Mouse (Mus musculus) midbrain, embryonic 16.5 days (tissue): Measurements from ENCODE around the gene Bicral. TPM values are rescaled to one million over a fixed set of nuclear protein-coding genes. Genes with fewer than 3 reads are reported as not detected.

Experiments
- ATAC-seq: fragments of 200-750 bp; cut with Nextera tagmentation; 2 replicates; pipeline ENCODE4 v1.8.0; 2017; ENCODE audit warnings: moderate TSS enrichment
- H3K27ac ChIP-seq: fragments of 300-500 bp; sonication (generic); 2 replicates; pipeline ENCODE4 v1.5.1; 2014; ENCODE audit warnings: mild to moderate bottlenecking, low read length, mixed read lengths
- H3K27me3 ChIP-seq: fragments of 300-500 bp; sonication (generic); 2 replicates; pipeline ENCODE4 v1.6.1; 2014; ENCODE audit warnings: low read depth, low read length, mixed read lengths; ENCODE audit not compliant: control insufficient read depth, insufficient read depth
- H3K36me3 ChIP-seq: fragments of 300-500 bp; sonication (generic); 2 replicates; pipeline ENCODE4 v1.6.1; 2014; ENCODE audit warnings: mild to moderate bottlenecking, low read length, moderate library complexity, mixed read lengths; ENCODE audit not compliant: control insufficient read depth, insufficient read depth
- H3K4me1 ChIP-seq: fragments of 300-500 bp; sonication (generic); 2 replicates; pipeline ENCODE4 v1.6.1; 2014; ENCODE audit warnings: mild to moderate bottlenecking, low read length, mixed read lengths; ENCODE audit not compliant: control insufficient read depth, insufficient read depth
- H3K4me2 ChIP-seq: fragments of 300-500 bp; sonication (generic); 2 replicates; pipeline ENCODE4 v1.6.1; 2014; ENCODE audit warnings: mild to moderate bottlenecking, low read length, mixed read lengths
- H3K4me3 ChIP-seq: fragments of 300-500 bp; sonication (generic); 2 replicates; pipeline ENCODE4 v1.5.1; 2014; ENCODE audit warnings: low read depth, mild to moderate bottlenecking, low read length, moderate library complexity, mixed read lengths
- H3K9ac ChIP-seq: fragments of 300-500 bp; sonication (generic); 2 replicates; pipeline ENCODE4 v1.6.1; 2014; ENCODE audit warnings: low read depth, low read length, mixed read lengths
- H3K9me3 ChIP-seq: fragments of 300-500 bp; sonication (generic); replicated peaks from 2 replicates; pipeline ENCODE4 v1.6.1; 2014; ENCODE audit warnings: mild to moderate bottlenecking, low read length, mixed read lengths; ENCODE audit not compliant: control insufficient read depth, poor library complexity, severe bottlenecking
- WGBS: fragments of 180-500 bp; shearing (Covaris S2); extraction: QIAGEN DNeasy Blood & Tissue Kit; methylation state at CpG from one replicate; pipeline ENCODE4 v1.1.7; 2014; 5-methylcytosine and 5-hydroxymethylcytosine counted together
- polyA plus RNA-seq: library from polyadenylated mRNA; unstranded; fragments of >200 nt; fragmentation: Nextera tagmentation; extraction: Ambion mirVana; gene quantifications from 2 replicates; pipeline ENCODE4 v1.2.1, GENCODE M21; 2015

Gene Bicral
- polyA plus RNA-seq, 1 experiment from 2014 or later, result 9.5 TPM

GRCm38 (mm10) chr17:46823091-46823490 lies 35.2 kb downstream of the Bicral start:
- no peak for ATAC-seq
- peaks cover 53% of the 10 kb centered on the region for H3K36me3 ChIP-seq
- WGBS, result 93% methylated on average over 8 of the region's 8 CpGs

GRCm38 (mm10) chr17:46820628-46821027 lies 37.7 kb downstream of the Bicral start:
- peaks cover 46% of the 10 kb centered on the region for H3K36me3 ChIP-seq
- no peak for ATAC-seq
- H3K9ac ChIP-seq, result no peak overlapping the region
- H3K4me2 ChIP-seq, result no peak overlapping the region
- H3K9me3 ChIP-seq, result no peaks in the 10 kb centered on the region
- no peaks in the 10 kb centered on the region for H3K4me1 ChIP-seq
- 95% methylated on average over 7 of the region's 7 CpGs for WGBS
- no peak overlapping the region for H3K27ac ChIP-seq
- H3K27me3 ChIP-seq, result no peaks in the 10 kb centered on the region
- H3K4me3 ChIP-seq, result no peak overlapping the region

More at GRCm38 (mm10) chr17:46823091-46823490, 35.2 kb downstream of the Bicral start:
- Histone ChIP-seq H3K4me2 (no peak overlapping the region), H3K9me3 (no peaks in the 10 kb centered on the region), H3K4me3 (no peak overlapping the region), H3K4me1 (no peaks in the 10 kb centered on the region), H3K27me3 (no peaks in the 10 kb centered on the region), H3K27ac (no peak overlapping the region), H3K9ac (no peak overlapping the region)

- Histone ChIP-seq H3K4me1 (no peaks in the 10 kb centered on the region), H3K27ac (no peak overlapping the region), H3K27me3 (no peaks in the 10 kb centered on the region), H3K9me3 (no peaks in the 10 kb centered on the region), H3K4me2 (no peak overlapping the region), H3K4me3 (no peak overlapping the region), H3K36me3 (peaks cover 28% of the 10 kb centered on the region), H3K9ac (no peak overlapping the region)
- 91% methylated on average over 12 of the region's 12 CpGs for WGBS
- ATAC-seq, result no peak
Observed at GRCm38 (mm10) chr17:46817734-46818158, 40.5 kb downstream of the Bicral start.

- WGBS, result 61% methylated on average over 13 of the region's 13 CpGs
- H3K36me3 ChIP-seq, result peaks cover 27% of the 10 kb centered on the region
Observed at GRCm38 (mm10) chr17:46816306-46816705, 42.0 kb downstream of the Bicral start.

GRCm38 (mm10) chr17:46814497-46814896 lies 43.8 kb downstream of the Bicral start:
- H3K9me3 ChIP-seq, result no peaks in the 10 kb centered on the region
- H3K4me1 ChIP-seq, result no peaks in the 10 kb centered on the region
- H3K27ac ChIP-seq, result no peak overlapping the region
- peaks cover 26% of the 10 kb centered on the region for H3K36me3 ChIP-seq
- H3K27me3 ChIP-seq, result no peaks in the 10 kb centered on the region
- no peak overlapping the region for H3K4me3 ChIP-seq
- no peak for ATAC-seq
- no peak overlapping the region for H3K9ac ChIP-seq
- H3K4me2 ChIP-seq, result no peak overlapping the region
- 94% methylated on average over 6 of the region's 6 CpGs for WGBS

More at GRCm38 (mm10) chr17:46816306-46816705, 42.0 kb downstream of the Bicral start:
- Histone ChIP-seq H3K27me3 (no peaks in the 10 kb centered on the region), H3K27ac (no peak overlapping the region), H3K4me1 (no peaks in the 10 kb centered on the region), H3K9me3 (no peaks in the 10 kb centered on the region), H3K4me2 (no peak overlapping the region), H3K4me3 (no peak overlapping the region), H3K9ac (no peak overlapping the region)
- ATAC-seq, result no peak

GRCm38 (mm10) chr17:46813637-46814036 lies 44.6 kb downstream of the Bicral start:
- H3K4me3 ChIP-seq, result no peak overlapping the region
- WGBS, result 84% methylated on average over 8 of the region's 8 CpGs

GRCm38 (mm10) chr17:46812442-46812841 lies 45.8 kb downstream of the Bicral start:
- H3K9ac ChIP-seq, result no peak overlapping the region
- H3K36me3 ChIP-seq, result peaks cover 34% of the 10 kb centered on the region
- no peak overlapping the region for H3K4me2 ChIP-seq
- no peak for ATAC-seq
- H3K4me3 ChIP-seq, result no peak overlapping the region
- no peaks in the 10 kb centered on the region for H3K4me1 ChIP-seq
- H3K9me3 ChIP-seq, result no peaks in the 10 kb centered on the region
- H3K27ac ChIP-seq, result no peak overlapping the region
- no peaks in the 10 kb centered on the region for H3K27me3 ChIP-seq
- 96% methylated on average over 1 of the region's 1 CpGs for WGBS

More at GRCm38 (mm10) chr17:46813637-46814036, 44.6 kb downstream of the Bicral start:
- no peak overlapping the region for H3K9ac ChIP-seq
- H3K27me3 ChIP-seq, result no peaks in the 10 kb centered on the region
- ATAC-seq, result no peak
- H3K36me3 ChIP-seq, result peaks cover 27% of the 10 kb centered on the region
- no peak overlapping the region for H3K4me2 ChIP-seq
- H3K4me1 ChIP-seq, result no peaks in the 10 kb centered on the region
- no peaks in the 10 kb centered on the region for H3K9me3 ChIP-seq
- no peak overlapping the region for H3K27ac ChIP-seq

GRCm38 (mm10) chr17:46810672-46811071 lies 47.6 kb downstream of the Bicral start:
- WGBS, result 82% methylated on average over 3 of the region's 3 CpGs
- ATAC-seq, result no peak
- no peaks in the 10 kb centered on the region for H3K27me3 ChIP-seq
- peaks cover 44% of the 10 kb centered on the region for H3K36me3 ChIP-seq
- no peaks in the 10 kb centered on the region for H3K9me3 ChIP-seq
- no peak overlapping the region for H3K27ac ChIP-seq
- no peak overlapping the region for H3K4me2 ChIP-seq
- no peak overlapping the region for H3K4me3 ChIP-seq
- H3K9ac ChIP-seq, result no peak overlapping the region
- no peaks in the 10 kb centered on the region for H3K4me1 ChIP-seq

GRCm38 (mm10) chr17:46809131-46809830 lies 49.0 kb downstream of the Bicral start:
- H3K27me3 ChIP-seq, result no peaks in the 10 kb centered on the region
- no peak overlapping the region for H3K9ac ChIP-seq
- no peak for ATAC-seq
- no peaks in the 10 kb centered on the region for H3K4me1 ChIP-seq
- H3K36me3 ChIP-seq, result peaks cover 46% of the 10 kb centered on the region
- H3K4me3 ChIP-seq, result no peak overlapping the region
- no peaks in the 10 kb centered on the region for H3K9me3 ChIP-seq
- no peak overlapping the region for H3K4me2 ChIP-seq
- WGBS, result 89% methylated on average over 6 of the region's 6 CpGs
- no peak overlapping the region for H3K27ac ChIP-seq
